Mouse (Mus musculus) urinary bladder, postnatal 36 days (tissue): Measurements from ENCODE around the gene Pdzrn3.

Experiments
- DNase-seq, 2 experiments: peaks; one replicate each; pipeline ENCODE4 v3.0.0; 2022; ENCODE audit warnings: low spot score in 2 of 2, mixed read lengths in 1 of 2

Pdzrn3 gene

GRCm38 (mm10) chr6:101377167-101377934, at the start of gene Pdzrn3:
Gene Pdzrn3, minus strand, starts transcription at chr6:101377897.
- peak; percentile 35 to 67 for DNase-seq

- no peak for DNase-seq
These were observed 49.6 kb upstream of the Pdzrn3 start for GRCm38 (mm10) chr6:101427296-101427695.

- DNase-seq: no peak
These were observed 48.6 kb upstream of the Pdzrn3 start for GRCm38 (mm10) chr6:101426301-101426700.

GRCm38 (mm10) chr6:101422084-101422954, 44.6 kb upstream of the Pdzrn3 start:
- no peak for DNase-seq

- DNase-seq: no peak
These were observed 40.5 kb upstream of the Pdzrn3 start for GRCm38 (mm10) chr6:101418213-101418612.

GRCm38 (mm10) chr6:101411701-101412100, 34.0 kb upstream of the Pdzrn3 start:
- DNase-seq: no peak

- no peak for DNase-seq
These were observed 33.4 kb upstream of the Pdzrn3 start for GRCm38 (mm10) chr6:101411064-101411463.

GRCm38 (mm10) chr6:101396711-101397110, 19.0 kb upstream of the Pdzrn3 start:
- no peak for DNase-seq

GRCm38 (mm10) chr6:101395908-101396307, 18.2 kb upstream of the Pdzrn3 start:
- DNase-seq: no peak

GRCm38 (mm10) chr6:101392801-101393117, 15.1 kb upstream of the Pdzrn3 start:
- DNase-seq: no peak

GRCm38 (mm10) chr6:101392107-101392800, 14.6 kb upstream of the Pdzrn3 start:
- DNase-seq: no peak

- no peak for DNase-seq
These were observed 7.8 kb upstream of the Pdzrn3 start for GRCm38 (mm10) chr6:101385490-101385889.

GRCm38 (mm10) chr6:101384958-101385357, 7.3 kb upstream of the Pdzrn3 start:
- DNase-seq: no peak

- DNase-seq: no peak
These were observed 6.8 kb upstream of the Pdzrn3 start for GRCm38 (mm10) chr6:101384476-101384875.

- no peak for DNase-seq
These were observed 5.2 kb upstream of the Pdzrn3 start for GRCm38 (mm10) chr6:101382891-101383290.

GRCm38 (mm10) chr6:101379546-101379945, 1.8 kb upstream of the Pdzrn3 start:
- no peak for DNase-seq

GRCm38 (mm10) chr6:101377935-101378609, 375 bp upstream of the Pdzrn3 start:
- peak; percentile 9 to 75 for DNase-seq

GRCm38 (mm10) chr6:101376511-101377166, 1.1 kb downstream of the Pdzrn3 start:
- peak in 1 of 2 experiments; percentile 37 for DNase-seq

- DNase-seq: no peak
These were observed 1.6 kb downstream of the Pdzrn3 start for GRCm38 (mm10) chr6:101376049-101376448.

GRCm38 (mm10) chr6:101374721-101375120, 3.0 kb downstream of the Pdzrn3 start:
- DNase-seq: peak in 1 of 2 experiments; percentile 74

GRCm38 (mm10) chr6:101374186-101374585, 3.5 kb downstream of the Pdzrn3 start:
- no peak for DNase-seq
